Comparison of ENCODE assay signal across 16 mouse cellular contexts in the genomic region with DNA sequence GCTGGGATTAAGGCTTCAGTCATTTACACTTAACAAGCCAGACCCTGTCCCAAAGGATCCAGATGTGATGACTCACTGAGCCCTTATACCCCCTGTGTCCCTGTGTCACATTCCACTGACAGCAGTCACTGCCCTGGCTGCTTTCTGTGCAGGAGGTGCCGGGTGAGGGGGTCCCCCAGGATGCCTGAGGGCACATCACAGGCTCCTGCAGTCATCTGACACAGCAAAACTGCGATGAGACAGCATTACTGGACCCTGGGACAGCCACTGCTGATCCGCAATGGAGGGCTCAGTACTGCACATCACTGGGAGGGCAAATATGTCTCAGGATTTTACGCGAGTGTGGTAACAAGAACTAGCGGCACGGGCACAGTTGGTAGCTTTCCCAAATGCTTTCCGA. TPM values are rescaled to one million over a fixed set of nuclear protein-coding genes. Genes with fewer than 3 reads are reported as not detected.
"Had no signal": no experiment of that assay in that cellular context is flagged by ENCODE, and none has a peak within 500 bp of the region (broad histone marks: within the 10 kb centered on the region; RNA-seq: fewer than 3 reads in every experiment).

No protein-coding gene starts in this region.

- ATAC-seq: lung, postnatal 0 days had no signal

- H3K4me1 ChIP-seq: midbrain, embryonic 12.5 days had no signal

- H3K27me3 ChIP-seq: liver, embryonic 15.5 days; midbrain, embryonic 12.5 days had no signal

- H3K36me3 ChIP-seq: limb, embryonic 10.5 days; liver, embryonic 15.5 days; midbrain, embryonic 12.5 days had no signal

- H3K9me3 ChIP-seq: limb, embryonic 10.5 days; liver, embryonic 15.5 days had no signal

- DNase-seq: kidney, adult 18-20 months; kidney, postnatal 10 days; kidney, postnatal 4 days; lung, adult 2 months; lung, postnatal 36 days; right cerebral cortex, adult 18-20 months; thymus, postnatal 4 days had no signal

- H3K9ac ChIP-seq: liver, embryonic 15.5 days; midbrain, embryonic 12.5 days had no signal

- H3K4me2 ChIP-seq: liver, embryonic 11.5 days; liver, embryonic 15.5 days; midbrain, embryonic 12.5 days had no signal

- H3K27ac ChIP-seq: layer of hippocampus, adult 2 months; limb, embryonic 10.5 days; liver, embryonic 15.5 days; midbrain, embryonic 12.5 days; stomach, postnatal 0 days had no signal

- H3K4me3 ChIP-seq: layer of hippocampus, adult 2 months; limb, embryonic 10.5 days; liver, embryonic 15.5 days; midbrain, embryonic 12.5 days; myocyte had no signal

RNA-seq across cellular contexts. Expression of gene Gm10382, which starts 38.1 kb away (rescaled TPM):
- total RNA-seq: layer of hippocampus, adult 2 months had no signal
- polyA plus RNA-seq: neural tube, embryonic 11.5 days had no signal
